Mouse (Mus musculus) spleen, adult 2 months (tissue): Measurements from ENCODE around the gene Ptprg.

Experiments used
- CTCF ChIP-seq: fragments of 200-500 bp; IDR thresholded peaks from 2 replicates; pipeline ENCODE4 v1.5.1; 2011; ENCODE audit warnings: mild to moderate bottlenecking, inconsistent platforms; ENCODE audit not compliant: insufficient read depth, insufficient read length, insufficient replicate concordance; ENCODE audit errors: extremely low read depth
- POLR2A ChIP-seq: fragments of 200-500 bp; IDR thresholded peaks from 2 replicates; pipeline ENCODE4 v1.6.1; 2011; ENCODE audit warnings: low read depth, low read length, inconsistent platforms

DNA sequence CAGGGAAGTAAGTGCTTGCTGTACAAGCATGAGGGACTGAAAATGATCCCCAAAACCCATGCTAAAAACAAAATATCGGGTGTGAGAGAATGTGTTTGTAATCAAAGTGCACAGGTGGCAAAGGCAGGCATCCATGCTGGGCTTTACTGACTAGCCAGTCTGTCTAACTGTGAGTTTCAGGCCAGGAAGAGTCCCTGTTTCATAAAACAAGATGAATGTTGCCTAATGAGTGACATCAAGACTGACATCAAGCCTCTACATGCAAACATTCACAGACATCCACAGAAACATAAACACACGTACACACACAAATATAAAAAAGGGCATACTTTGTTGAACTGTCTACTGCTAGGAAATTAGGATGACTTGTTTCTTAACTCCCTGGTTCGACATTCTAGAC is 552.3 kb downstream of the Ptprg start:
- TF ChIP-seq CTCF: no peak
- TF ChIP-seq POLR2A: no peak
